Mouse (Mus musculus) limb, embryonic 12.5 days (tissue): ENCODE results near the gene Mgst3. TPM values are rescaled to one million over a fixed set of nuclear protein-coding genes. Genes with fewer than 3 reads are reported as not detected.

ENCODE experiments used
- ATAC-seq: fragments of 200-750 bp; cut with Nextera tagmentation; 2 replicates; pipeline ENCODE4 v1.8.0; 2017; ENCODE audit warnings: low read depth, moderate TSS enrichment; ENCODE audit not compliant: insufficient number of reproducible peaks, insufficient read depth, low FRiP score, low TSS enrichment
- H3K27ac ChIP-seq: fragments of 300-500 bp; sonication (generic); 2 replicates; pipeline ENCODE4 v1.5.1; 2016; ENCODE audit warnings: mild to moderate bottlenecking, moderate library complexity
- H3K27me3 ChIP-seq: fragments of 300-500 bp; sonication (generic); 2 replicates; pipeline ENCODE4 v1.6.1; 2016; ENCODE audit warnings: mild to moderate bottlenecking, moderate library complexity
- H3K36me3 ChIP-seq: fragments of 300-500 bp; sonication (generic); 2 replicates; pipeline ENCODE4 v1.6.1; 2016; ENCODE audit warnings: mild to moderate bottlenecking, moderate library complexity
- H3K4me1 ChIP-seq: fragments of 300-500 bp; sonication (generic); replicated peaks from 2 replicates; pipeline ENCODE4 v1.6.1; 2016
- H3K4me2 ChIP-seq: fragments of 300-500 bp; sonication (generic); 2 replicates; pipeline ENCODE4 v1.6.1; 2016; ENCODE audit warnings: mild to moderate bottlenecking, moderate library complexity
- H3K4me3 ChIP-seq: fragments of 300-500 bp; sonication (generic); replicated peaks from 2 replicates; pipeline ENCODE4 v1.5.1; 2016; ENCODE audit warnings: mild to moderate bottlenecking
- H3K9ac ChIP-seq: fragments of 300-500 bp; sonication (generic); replicated peaks from 2 replicates; pipeline ENCODE4 v1.6.1; 2016; ENCODE audit warnings: mild to moderate bottlenecking, moderate library complexity
- H3K9me3 ChIP-seq: fragments of 300-500 bp; sonication (generic); 2 replicates; pipeline ENCODE4 v1.6.1; 2016; ENCODE audit warnings: mild to moderate bottlenecking, moderate library complexity
- WGBS: fragments of 180-500 bp; shearing (Covaris S2); methylation state at CpG from one replicate; pipeline ENCODE4 v1.1.7; 2016; 5-methylcytosine and 5-hydroxymethylcytosine counted together
- polyA plus RNA-seq: library from polyadenylated mRNA; unstranded; fragments of >200 nt; fragmentation: Nextera tagmentation; extraction: Ambion mirVana; gene quantifications from 2 replicates; pipeline ENCODE4 v1.2.1, GENCODE M21; 2016

Gene Mgst3
- polyA plus RNA-seq, result 33.8 and 35.5 TPM in 2 replicates

DNA sequence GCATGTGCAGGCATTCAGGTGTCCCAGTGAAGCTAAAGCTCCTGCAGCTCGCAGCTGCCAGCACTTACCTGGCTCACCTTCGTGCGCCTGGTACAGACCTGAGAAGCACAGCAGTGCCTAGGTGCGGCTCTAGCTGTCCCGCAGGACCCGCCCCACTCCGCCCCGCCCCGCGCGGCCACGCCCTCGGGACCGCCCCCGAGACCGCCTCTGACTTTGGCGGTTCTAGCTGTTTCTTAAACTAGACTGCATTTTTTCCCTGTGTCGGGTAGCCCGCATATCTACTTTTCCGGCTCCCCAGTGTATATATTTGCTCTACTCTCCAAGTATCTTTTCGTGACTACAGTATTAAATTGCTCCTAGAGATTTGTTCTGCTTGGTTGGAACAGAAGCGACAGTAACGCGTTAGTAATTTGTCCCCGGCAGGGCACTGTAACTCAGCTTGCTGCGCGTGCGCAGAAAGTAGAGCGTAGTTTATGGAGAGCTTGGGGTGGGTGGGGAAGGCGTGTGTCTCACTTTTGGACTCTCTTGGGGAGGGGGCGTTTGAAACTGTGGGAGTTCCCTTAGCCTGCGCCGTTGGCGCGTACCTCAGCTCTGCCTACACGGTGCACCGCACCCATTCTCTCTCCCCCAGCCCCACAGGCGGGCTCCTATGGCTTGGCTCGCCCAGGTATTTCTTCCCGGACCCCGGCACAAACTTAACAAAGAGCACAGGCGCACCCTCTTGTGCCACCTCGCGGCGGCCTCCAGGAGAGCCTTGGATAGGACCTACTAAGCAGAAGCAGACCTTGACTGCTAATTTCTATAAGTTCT is at the start of gene Mgst3:
TSS of gene Mgst3 (minus strand) at position 159 of the 810 bp plus-strand sequence.
- H3K4me3 ChIP-seq, result peak within 1 kb of the TSS; percentile 64
- H3K27ac ChIP-seq, result peak within 1 kb of the TSS; percentile 93
- under 1% methylated on average over 45 of the region's 45 CpGs for WGBS
- H3K27me3 ChIP-seq, result peaks cover 24% of the 10 kb centered on the region
- peak; percentile 95 for ATAC-seq
- H3K36me3 ChIP-seq, result no peaks in the 10 kb centered on the region
- H3K4me2 ChIP-seq, result peak within 1 kb of the TSS; percentile 90
- H3K9me3 ChIP-seq, result no peaks in the 10 kb centered on the region
- H3K4me1 ChIP-seq, result peaks cover 7% of the 10 kb centered on the region; the same call in 1 of the 2 replicates
- H3K9ac ChIP-seq, result peak within 1 kb of the TSS; percentile 89

DNA sequence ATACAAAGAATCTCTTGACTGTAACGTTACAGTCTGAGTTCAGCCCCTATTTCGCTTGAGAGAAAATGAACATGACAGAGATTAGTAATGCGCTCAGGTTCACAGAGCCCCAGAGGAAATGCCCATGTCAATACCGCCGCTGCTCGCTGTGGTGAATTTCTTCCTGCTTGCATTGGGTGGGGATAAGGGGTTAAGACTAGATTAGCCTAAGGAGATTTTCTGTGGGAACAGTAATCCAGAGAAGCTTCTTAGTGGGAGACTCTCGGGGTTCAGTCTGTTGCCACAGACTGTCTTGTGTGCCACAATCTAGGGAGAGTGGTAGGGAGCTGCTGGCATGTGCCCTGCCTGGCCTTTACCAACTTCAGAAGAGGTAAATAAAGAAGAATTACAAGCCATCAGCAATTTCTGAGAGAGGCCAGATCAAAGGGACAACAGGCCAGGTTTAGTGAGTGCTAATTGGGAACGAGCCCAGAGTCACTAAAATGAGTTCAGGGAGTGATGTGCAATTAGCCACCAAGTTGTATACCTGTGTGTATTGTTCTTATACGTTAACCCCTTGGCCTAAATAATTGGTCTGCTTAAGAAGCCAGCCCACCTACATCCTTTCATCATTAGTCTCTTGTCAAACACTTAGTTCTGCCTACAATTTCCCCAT is 44.7 kb upstream of the Mgst3 start:
- Histone ChIP-seq H3K9ac (no peak overlapping the region), H3K4me3 (no peak overlapping the region), H3K4me2 (no peak overlapping the region), H3K9me3 (no peaks in the 10 kb centered on the region), H3K4me1 (peaks cover 4% of the 10 kb centered on the region; the same call in 1 of the 2 replicates), H3K36me3 (no peaks in the 10 kb centered on the region), H3K27ac (no peak overlapping the region), H3K27me3 (peaks cover 76% of the 10 kb centered on the region)
- ATAC-seq, result no peak
- whole genome bisulfite sequencing, result 36% methylated on average over 9 of the region's 9 CpGs

DNA sequence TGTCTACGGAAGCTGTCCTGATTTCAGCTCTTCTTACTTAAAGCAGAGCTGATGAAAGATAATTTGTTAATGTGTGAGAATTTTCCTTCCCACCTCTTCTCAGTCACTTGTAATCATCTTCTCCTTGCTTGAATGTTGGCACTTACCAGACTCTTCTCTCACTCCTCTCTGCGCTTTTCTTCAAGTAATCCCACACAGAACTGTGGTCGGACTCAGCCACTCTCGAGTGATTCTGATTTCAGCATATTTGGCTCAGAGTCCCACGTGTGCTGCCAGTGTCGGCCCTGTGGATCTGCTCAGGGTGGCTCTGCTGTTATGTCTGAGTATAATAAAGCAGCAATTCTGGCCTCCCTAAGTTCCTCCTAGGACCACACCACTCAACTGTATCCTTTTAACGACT is 43.5 kb upstream of the Mgst3 start:
- ATAC-seq, result no peak
- WGBS, result 70% methylated on average over 7 of the region's 7 CpGs
- peaks cover 4% of the 10 kb centered on the region; the same call in 1 of the 2 replicates for H3K4me1 ChIP-seq
- H3K4me3 ChIP-seq, result no peak overlapping the region
- H3K27ac ChIP-seq, result no peak overlapping the region
- no peak overlapping the region for H3K9ac ChIP-seq
- H3K9me3 ChIP-seq, result no peaks in the 10 kb centered on the region
- H3K36me3 ChIP-seq, result no peaks in the 10 kb centered on the region
- H3K27me3 ChIP-seq, result peaks cover 77% of the 10 kb centered on the region
- H3K4me2 ChIP-seq, result no peak overlapping the region

DNA sequence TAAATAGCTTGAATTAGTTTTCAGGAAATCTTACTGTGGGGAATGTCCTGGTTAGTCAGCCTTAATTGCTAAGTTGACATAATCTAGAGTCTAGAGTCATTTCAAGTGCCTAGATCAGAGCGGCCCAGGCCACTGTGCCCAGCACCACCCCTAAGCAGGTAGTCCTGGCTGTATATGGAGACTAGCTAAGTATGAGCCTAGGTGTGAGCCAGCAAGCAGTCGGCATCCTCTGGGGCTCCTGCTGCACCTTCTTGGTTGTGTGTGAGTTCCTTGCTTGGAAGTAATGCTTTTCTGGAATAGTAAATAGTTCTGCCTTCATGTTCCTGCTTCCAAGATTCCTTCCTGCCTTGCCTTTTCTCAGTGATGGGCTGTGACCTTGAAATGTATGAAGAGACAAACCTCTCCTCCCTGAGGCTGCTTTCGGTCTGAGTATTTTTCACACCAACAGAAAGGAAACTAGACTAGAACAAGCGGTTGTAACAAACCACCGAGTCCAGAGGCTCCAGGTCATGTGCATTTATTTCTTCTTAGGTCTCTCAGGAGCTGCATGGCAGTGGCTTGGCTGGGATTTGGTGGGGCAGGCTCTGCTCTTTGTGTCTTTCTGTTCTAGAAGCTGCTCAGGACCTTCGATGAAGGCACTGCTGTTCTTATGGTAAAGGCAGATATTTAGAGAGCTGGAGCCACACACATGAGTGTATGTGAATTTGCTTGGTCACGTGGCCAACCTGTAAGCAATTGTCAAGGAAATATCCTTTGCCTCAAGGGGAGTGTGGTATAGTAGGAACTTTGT is 42.7 kb upstream of the Mgst3 start:
- 82% methylated on average over 7 of the region's 7 CpGs for WGBS
- ATAC-seq, result no peak
- no peaks in the 10 kb centered on the region for H3K36me3 ChIP-seq

DNA sequence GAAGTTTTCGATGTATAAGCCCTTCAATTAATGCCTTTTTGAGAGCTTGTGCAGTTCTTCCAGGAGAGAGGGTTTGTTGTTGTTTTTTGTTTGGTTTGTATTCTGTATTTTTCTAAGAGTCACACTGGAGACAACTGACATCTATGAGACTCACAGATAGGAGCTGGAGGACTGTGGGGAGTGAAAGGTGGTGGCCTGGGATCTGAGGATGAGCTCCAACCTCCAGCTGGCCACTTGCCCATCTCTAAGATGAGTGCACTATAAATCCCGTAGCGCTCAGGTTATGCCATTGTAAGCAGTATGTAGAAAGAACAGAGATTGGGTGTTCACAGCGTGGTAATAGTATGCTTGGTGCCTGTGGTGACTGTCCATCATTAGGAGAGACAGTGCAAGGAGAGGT is 41.3 kb upstream of the Mgst3 start:
- H3K36me3 ChIP-seq, result no peaks in the 10 kb centered on the region

More for the DNA sequence above, 42.7 kb upstream of the Mgst3 start:
- no peaks in the 10 kb centered on the region for H3K9me3 ChIP-seq
- no peak overlapping the region for H3K4me3 ChIP-seq
- no peak overlapping the region for H3K9ac ChIP-seq
- H3K4me1 ChIP-seq, result peaks cover 9% of the 10 kb centered on the region; the same call in 1 of the 2 replicates
- H3K27ac ChIP-seq, result no peak overlapping the region
- peaks cover 70% of the 10 kb centered on the region for H3K27me3 ChIP-seq
- H3K4me2 ChIP-seq, result no peak overlapping the region

DNA sequence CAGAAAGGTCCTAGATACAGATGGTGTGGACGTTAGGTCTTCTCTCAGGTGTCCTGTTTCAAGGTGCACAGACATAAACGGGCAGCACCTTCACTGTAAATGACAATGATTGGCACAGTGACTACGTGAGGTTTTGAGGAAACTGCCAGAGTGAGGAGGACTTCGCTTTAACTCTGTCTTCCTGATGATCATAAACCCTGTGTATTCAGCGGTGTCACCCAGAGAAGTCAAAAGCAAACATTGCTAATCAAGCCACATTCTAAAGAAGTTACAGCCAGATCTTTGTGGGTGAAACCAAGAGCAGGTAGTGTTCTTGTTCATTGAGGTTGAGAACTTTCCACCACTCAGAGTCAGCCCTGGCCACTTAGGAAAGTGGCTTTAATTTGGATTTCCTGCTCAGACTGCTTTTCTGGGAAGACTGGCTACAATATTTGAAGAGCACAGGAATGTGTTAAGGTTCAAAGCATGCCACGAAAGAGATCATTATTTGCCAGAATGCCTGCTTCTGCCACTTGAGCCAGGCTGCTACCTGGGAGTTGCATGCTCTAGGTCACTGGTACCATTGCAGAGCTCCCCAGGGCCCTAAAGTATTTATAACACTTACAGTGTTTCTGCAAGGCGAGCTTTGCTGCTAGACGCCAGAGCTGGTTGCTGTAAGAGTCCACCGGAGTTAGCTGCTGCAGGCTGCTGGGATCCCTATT is 37.5 kb upstream of the Mgst3 start:
- 48% methylated on average over 9 of the region's 9 CpGs for WGBS
- H3K4me3 ChIP-seq, result no peak overlapping the region

More for the DNA sequence above, 41.3 kb upstream of the Mgst3 start:
- H3K4me1 ChIP-seq, result peaks cover 16% of the 10 kb centered on the region; the same call in 1 of the 2 replicates
- WGBS, result 90% methylated on average over 4 of the region's 4 CpGs
- peaks cover 66% of the 10 kb centered on the region for H3K27me3 ChIP-seq
- H3K4me2 ChIP-seq, result no peak overlapping the region
- H3K9ac ChIP-seq, result no peak overlapping the region
- no peaks in the 10 kb centered on the region for H3K9me3 ChIP-seq
- H3K4me3 ChIP-seq, result no peak overlapping the region
- ATAC-seq, result no peak
- no peak overlapping the region for H3K27ac ChIP-seq

DNA sequence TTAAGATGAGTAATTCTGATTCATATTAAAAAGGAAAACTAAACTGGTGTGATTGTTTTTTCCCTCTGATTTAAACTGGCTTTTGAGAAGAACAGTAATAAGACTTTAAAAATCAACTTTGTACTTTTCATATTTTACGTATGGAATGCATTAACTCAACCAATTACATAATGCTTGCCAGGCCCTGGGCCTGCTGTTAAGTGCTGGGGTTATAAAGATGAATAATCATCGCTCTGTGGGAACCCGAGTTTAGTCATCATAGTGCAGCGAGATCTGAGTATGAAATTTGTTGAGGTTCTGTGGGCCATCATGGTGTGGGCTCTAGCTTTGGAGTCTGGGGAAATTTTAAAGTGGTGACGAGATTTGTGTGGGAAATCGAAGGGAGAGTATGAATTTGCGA is 33.0 kb upstream of the Mgst3 start:
- Histone ChIP-seq H3K4me1 (peaks cover 11% of the 10 kb centered on the region; the same call in 1 of the 2 replicates), H3K4me3 (no peak overlapping the region), H3K36me3 (no peaks in the 10 kb centered on the region), H3K27me3 (peaks cover 62% of the 10 kb centered on the region), H3K27ac (no peak overlapping the region), H3K9me3 (no peaks in the 10 kb centered on the region), H3K9ac (no peak overlapping the region), H3K4me2 (no peak overlapping the region)
- WGBS, result 57% methylated on average over 7 of the region's 7 CpGs
- no peak for ATAC-seq

More for the DNA sequence above, 37.5 kb upstream of the Mgst3 start:
- H3K9ac ChIP-seq, result no peak overlapping the region
- H3K9me3 ChIP-seq, result no peaks in the 10 kb centered on the region
- peaks cover 12% of the 10 kb centered on the region; the same call in 1 of the 2 replicates for H3K4me1 ChIP-seq
- H3K27ac ChIP-seq, result no peak overlapping the region
- H3K36me3 ChIP-seq, result no peaks in the 10 kb centered on the region
- H3K27me3 ChIP-seq, result peaks cover 69% of the 10 kb centered on the region
- H3K4me2 ChIP-seq, result no peak overlapping the region
- ATAC-seq, result no peak

DNA sequence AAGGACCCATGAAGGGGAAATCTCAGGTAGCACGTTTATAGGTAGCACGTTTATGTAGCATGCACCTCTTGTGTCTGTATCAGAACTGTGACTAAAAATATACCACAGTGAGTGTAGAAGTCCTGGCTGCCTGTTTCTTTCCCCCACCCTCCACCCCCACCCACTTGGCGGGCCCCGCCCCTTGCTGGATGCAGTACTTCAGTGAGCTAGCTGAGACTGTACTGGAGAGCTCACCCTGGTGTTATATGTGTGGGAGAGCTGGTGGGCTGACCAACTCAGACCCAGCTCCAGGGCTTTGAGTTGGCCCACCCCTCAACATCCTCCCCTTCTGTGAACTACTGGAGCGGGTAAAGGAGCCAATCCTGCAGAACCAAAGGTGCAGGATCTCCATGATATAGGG is 31.9 kb upstream of the Mgst3 start:
- ATAC-seq, result no peak
- no peaks in the 10 kb centered on the region for H3K36me3 ChIP-seq
- H3K27me3 ChIP-seq, result peaks cover 57% of the 10 kb centered on the region
- H3K9ac ChIP-seq, result no peak overlapping the region
- WGBS, result 72% methylated on average over 5 of the region's 5 CpGs
- H3K4me1 ChIP-seq, result no peaks in the 10 kb centered on the region; the same call in 1 of the 2 replicates
- no peak overlapping the region for H3K4me2 ChIP-seq
- no peaks in the 10 kb centered on the region for H3K9me3 ChIP-seq
- no peak overlapping the region for H3K4me3 ChIP-seq
- no peak overlapping the region for H3K27ac ChIP-seq

DNA sequence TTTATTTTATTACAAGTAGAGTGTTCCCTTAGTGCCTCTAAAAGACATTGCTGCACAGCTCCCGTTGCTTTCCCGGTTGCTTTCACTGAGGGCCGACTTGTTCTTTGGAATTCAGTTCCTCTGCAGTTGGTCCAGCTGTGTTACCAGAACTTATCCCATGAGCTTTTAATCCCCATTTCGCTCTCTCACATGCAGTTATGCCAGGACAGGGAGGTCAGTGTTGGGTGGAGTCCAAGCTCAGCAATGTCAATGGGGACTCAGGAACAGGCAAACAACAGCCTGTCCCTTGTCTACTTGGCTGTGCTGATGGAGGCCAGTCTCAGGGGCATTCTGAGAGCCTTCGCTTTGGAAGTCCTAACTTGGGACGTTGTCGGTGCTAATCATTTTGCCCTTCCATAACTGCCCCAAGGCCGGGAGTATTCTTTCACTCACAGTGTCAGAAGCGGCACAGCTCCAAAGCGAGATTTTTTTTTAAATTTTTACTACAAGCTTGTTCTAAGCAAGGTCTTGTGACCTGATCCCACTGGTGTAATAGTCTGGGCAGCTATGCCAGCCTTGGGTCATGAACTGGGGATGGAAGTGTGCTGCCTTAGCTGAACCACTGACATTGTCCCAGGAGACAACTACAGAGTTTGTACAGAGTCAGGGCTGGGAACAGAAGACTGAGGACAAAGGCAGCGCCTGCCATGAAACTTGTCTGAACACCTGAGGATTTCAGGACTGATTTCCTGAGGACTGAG is 29.0 kb upstream of the Mgst3 start:
- WGBS, result 75% methylated on average over 11 of the region's 11 CpGs
- ATAC-seq, result no peak
- no peaks in the 10 kb centered on the region; the same call in 1 of the 2 replicates for H3K4me1 ChIP-seq

DNA sequence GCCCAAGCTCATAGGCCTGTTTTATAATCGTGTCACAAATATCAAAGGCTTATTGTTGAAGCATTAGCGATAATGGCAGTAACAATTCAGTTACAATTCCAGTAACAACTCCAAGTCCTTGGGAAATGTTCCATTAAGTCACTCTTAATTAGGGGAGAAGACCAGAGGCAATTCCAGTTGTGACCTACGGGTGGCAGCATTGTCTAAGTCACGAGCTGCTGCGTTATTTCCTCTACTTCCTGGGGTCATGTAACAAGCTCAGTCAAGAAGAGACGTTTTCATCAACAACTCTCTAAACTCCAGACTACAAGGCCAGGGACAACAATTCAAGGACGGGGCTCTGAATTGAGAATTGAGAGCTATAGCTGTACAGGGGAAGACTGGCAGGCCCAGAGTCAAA is 21.2 kb upstream of the Mgst3 start:
- WGBS, result 3% methylated on average over 7 of the region's 7 CpGs
- H3K4me2 ChIP-seq, result no peak overlapping the region
- ATAC-seq, result no peak

More for the DNA sequence above, 29.0 kb upstream of the Mgst3 start:
- peaks cover 33% of the 10 kb centered on the region for H3K27me3 ChIP-seq
- H3K9ac ChIP-seq, result no peak overlapping the region
- no peaks in the 10 kb centered on the region for H3K36me3 ChIP-seq
- no peak overlapping the region for H3K4me3 ChIP-seq
- no peak overlapping the region for H3K4me2 ChIP-seq
- H3K9me3 ChIP-seq, result no peaks in the 10 kb centered on the region
- no peak overlapping the region for H3K27ac ChIP-seq

More for the DNA sequence above, 21.2 kb upstream of the Mgst3 start:
- Histone ChIP-seq H3K9ac (no peak overlapping the region), H3K4me1 (no peaks in the 10 kb centered on the region), H3K4me3 (no peak overlapping the region), H3K36me3 (no peaks in the 10 kb centered on the region), H3K27ac (no peak overlapping the region), H3K9me3 (no peaks in the 10 kb centered on the region), H3K27me3 (peaks cover 18% of the 10 kb centered on the region)
